Mouse (Mus musculus): ENCODE results near the gene Mrgpra1. TPM values are rescaled to one million over a fixed set of nuclear protein-coding genes. Genes with fewer than 3 reads are reported as not detected.

The Mrgpra1 gene
- total RNA-seq (2023), result not detected

DNA sequence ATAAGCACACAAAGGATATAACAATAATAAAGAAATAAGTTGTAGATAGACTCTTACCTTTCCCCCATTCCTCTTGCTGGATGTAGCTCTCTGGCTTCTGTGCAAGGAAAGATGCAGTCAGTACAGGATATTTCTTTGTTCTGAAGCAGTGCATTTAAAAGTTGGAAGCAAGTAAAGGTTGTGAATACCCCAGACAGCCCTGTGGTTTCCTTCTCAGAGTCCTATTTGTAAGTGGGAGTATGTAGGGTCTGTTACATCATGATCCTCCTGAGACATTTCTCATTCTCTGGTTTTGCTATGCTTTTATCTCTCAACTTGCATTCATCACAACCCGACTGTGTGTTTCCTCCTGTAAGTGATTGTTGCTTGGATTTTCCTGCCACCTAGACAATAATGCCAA, at the start of gene Mrgpra1:
Mrgpra1 (minus strand) TSS at position 101 of the 400 bp plus-strand sequence.

Other genes starting within 250 kb of the Mrgpra1 start
- gene Ptpn5, start 220.6 kb downstream of the Mrgpra1 start, total RNA-seq (2023), result 1 to 10 TPM; 1.0 to 1.3 TPM
- gene Mrgpra6, start 149.3 kb downstream of the Mrgpra1 start, total RNA-seq (2023), result not detected
- gene Mrgpra9, start 101.4 kb downstream of the Mrgpra1 start, total RNA-seq (2023), result not detected
- gene Mrgpra2a, start 97.9 kb upstream of the Mrgpra1 start, total RNA-seq (2023), result not detected
- gene Mrgpra2b, start 174.6 kb upstream of the Mrgpra1 start, total RNA-seq (2023), result not detected
- gene Mrgpra3, start 247.1 kb upstream of the Mrgpra1 start, total RNA-seq (2023), result not detected